Mouse (Mus musculus) forebrain, embryonic 15.5 days (tissue): ENCODE measurements around the gene Macrod1. TPM values are rescaled to one million over a fixed set of nuclear protein-coding genes. Genes with fewer than 3 reads are reported as not detected.
A peak's percentile ranks its signal among the peaks of the same experiment; 100 is the strongest.

Source experiments
- ATAC-seq: fragments of 200-750 bp; cut with Nextera tagmentation; replicated peaks from 2 replicates; pipeline ENCODE4 v1.8.0; 2017; ENCODE audit warnings: mild to moderate bottlenecking, moderate TSS enrichment, moderate library complexity
- H3K27ac ChIP-seq: fragments of 300-500 bp; sonication (generic); replicated peaks from 2 replicates; pipeline ENCODE4 v1.5.1; 2015; ENCODE audit warnings: mild to moderate bottlenecking, inconsistent platforms
- H3K27me3 ChIP-seq: fragments of 300-500 bp; sonication (generic); 2 replicates; pipeline ENCODE4 v1.6.1; 2015; ENCODE audit warnings: inconsistent platforms
- H3K36me3 ChIP-seq: fragments of 300-500 bp; sonication (generic); 2 replicates; pipeline ENCODE4 v1.6.1; 2015; ENCODE audit warnings: mild to moderate bottlenecking, inconsistent platforms
- H3K4me1 ChIP-seq: fragments of 300-500 bp; sonication (generic); 2 replicates; pipeline ENCODE4 v1.6.1; 2015; ENCODE audit warnings: inconsistent platforms
- H3K4me2 ChIP-seq: fragments of 300-500 bp; sonication (generic); replicated peaks from 2 replicates; pipeline ENCODE4 v1.6.1; 2015; ENCODE audit warnings: mild to moderate bottlenecking, inconsistent platforms
- H3K4me3 ChIP-seq: fragments of 300-500 bp; sonication (generic); 2 replicates; pipeline ENCODE4 v1.5.1; 2015; ENCODE audit warnings: mild to moderate bottlenecking, inconsistent platforms
- H3K9ac ChIP-seq: fragments of 300-500 bp; sonication (generic); replicated peaks from 2 replicates; pipeline ENCODE4 v1.6.1; 2015; ENCODE audit warnings: mild to moderate bottlenecking, inconsistent platforms
- H3K9me3 ChIP-seq: fragments of 300-500 bp; sonication (generic); 2 replicates; pipeline ENCODE4 v1.6.1; 2016; ENCODE audit warnings: inconsistent platforms
- WGBS: fragments of 180-500 bp; shearing (Covaris S2); methylation state at CpG from one replicate; pipeline ENCODE4 v1.1.7; 2015; ENCODE audit warnings: mixed read lengths; 5-methylcytosine and 5-hydroxymethylcytosine counted together
- polyA plus RNA-seq: library from polyadenylated mRNA; unstranded; fragments of >200 nt; fragmentation: Nextera tagmentation; extraction: Ambion mirVana; gene quantifications from 2 replicates; pipeline ENCODE4 v1.2.1, GENCODE M21; 2015

Macrod1 gene
- polyA plus RNA-seq, 1 experiment from 2014 or later = 6.0 TPM

DNA sequence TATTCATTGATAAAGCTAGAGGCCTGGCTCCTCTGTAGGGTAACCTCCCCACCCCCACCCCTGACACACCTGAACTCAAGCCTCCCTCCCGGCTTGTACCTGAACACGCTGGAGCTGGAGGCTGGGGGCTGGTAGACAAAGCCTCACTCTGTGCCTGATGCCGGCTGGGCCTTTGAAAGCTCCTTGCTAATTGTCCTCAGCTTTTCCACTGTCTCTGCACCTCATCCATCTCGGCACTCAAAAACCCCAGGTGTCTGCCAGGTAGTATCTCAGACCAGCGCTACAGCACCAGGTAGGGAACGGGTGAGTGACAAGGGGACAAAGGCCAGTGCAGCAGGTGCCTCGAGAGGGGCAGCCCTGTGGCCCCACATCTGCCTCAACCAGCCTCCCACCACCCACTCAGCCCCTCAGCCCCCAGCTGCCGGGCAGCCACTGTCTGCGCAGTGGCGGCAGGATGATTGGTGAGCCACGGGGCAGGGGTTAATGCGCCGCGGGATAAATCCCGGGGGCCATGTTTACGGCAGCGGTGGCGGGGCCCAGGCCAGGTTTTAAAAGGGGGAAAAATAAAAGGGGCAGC lies 129.2 kb downstream of the Macrod1 start:
- no peak overlapping the region for H3K4me3 ChIP-seq
- no peaks in the 10 kb centered on the region for H3K27me3 ChIP-seq
- peaks cover 51% of the 10 kb centered on the region for H3K4me1 ChIP-seq
- H3K27ac ChIP-seq = no peak overlapping the region
- no peak overlapping the region for H3K4me2 ChIP-seq
- 11% methylated on average over 18 of the region's 18 CpGs for WGBS
- ATAC-seq = no peak
- H3K9me3 ChIP-seq = no peaks in the 10 kb centered on the region
- H3K9ac ChIP-seq = 0 out of 2 replicates have a peak overlapping the region, but pooled peaks have one; percentile 8
- H3K36me3 ChIP-seq = no peaks in the 10 kb centered on the region

DNA sequence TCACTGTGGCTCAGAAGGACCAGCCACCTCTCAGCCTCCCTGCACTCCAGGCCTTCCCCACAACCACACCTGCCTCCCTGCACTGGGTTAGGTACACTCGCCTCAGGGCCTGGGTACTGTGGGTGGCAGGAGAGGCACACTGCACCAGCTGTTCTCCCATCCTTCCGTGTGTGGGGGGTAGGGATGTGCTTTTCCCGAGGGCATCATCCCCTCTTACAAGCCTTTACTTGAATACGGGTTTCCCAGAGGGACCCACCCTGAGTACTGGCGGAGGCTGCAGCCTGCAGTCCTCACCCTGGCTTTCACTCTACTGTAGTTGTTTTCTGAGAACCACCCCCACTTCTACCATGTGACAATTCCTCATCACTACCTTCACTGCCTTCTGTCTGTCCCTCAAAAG lies 130.5 kb downstream of the Macrod1 start:
- Histone ChIP-seq H3K4me1 (peaks cover 52% of the 10 kb centered on the region), H3K36me3 (no peaks in the 10 kb centered on the region), H3K4me3 (no peak overlapping the region), H3K4me2 (no peak overlapping the region), H3K27ac (no peak overlapping the region), H3K27me3 (no peaks in the 10 kb centered on the region), H3K9me3 (no peaks in the 10 kb centered on the region), H3K9ac (no peak overlapping the region)
- no peak for ATAC-seq
- 54% methylated on average over 5 of the region's 5 CpGs for WGBS

DNA sequence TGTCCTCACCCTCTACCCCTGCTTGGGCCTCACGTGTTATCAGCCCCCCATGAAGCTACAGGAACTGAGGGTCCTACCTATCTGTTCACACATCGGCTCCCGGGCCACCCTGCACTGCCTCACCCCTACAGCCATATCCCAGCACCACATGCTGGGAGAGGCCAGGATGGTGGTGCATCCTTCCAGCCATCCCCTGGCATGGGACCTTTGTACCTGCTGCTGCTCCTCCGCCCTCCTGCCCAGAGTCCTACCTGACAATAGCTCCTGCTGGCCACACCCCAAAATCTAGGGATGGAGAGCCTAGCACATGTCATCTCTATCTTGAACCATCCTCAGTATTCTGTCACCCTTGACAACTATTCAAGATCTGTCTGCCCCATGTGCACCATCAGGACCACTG lies 132.4 kb downstream of the Macrod1 start:
- Histone ChIP-seq H3K36me3 (no peaks in the 10 kb centered on the region), H3K9ac (no peak overlapping the region), H3K27ac (no peak overlapping the region), H3K27me3 (no peaks in the 10 kb centered on the region), H3K4me2 (no peak overlapping the region), H3K4me3 (no peak overlapping the region), H3K9me3 (no peaks in the 10 kb centered on the region), H3K4me1 (peaks cover 47% of the 10 kb centered on the region)
- 81% methylated on average over 4 of the region's 4 CpGs for WGBS
- ATAC-seq = no peak

DNA sequence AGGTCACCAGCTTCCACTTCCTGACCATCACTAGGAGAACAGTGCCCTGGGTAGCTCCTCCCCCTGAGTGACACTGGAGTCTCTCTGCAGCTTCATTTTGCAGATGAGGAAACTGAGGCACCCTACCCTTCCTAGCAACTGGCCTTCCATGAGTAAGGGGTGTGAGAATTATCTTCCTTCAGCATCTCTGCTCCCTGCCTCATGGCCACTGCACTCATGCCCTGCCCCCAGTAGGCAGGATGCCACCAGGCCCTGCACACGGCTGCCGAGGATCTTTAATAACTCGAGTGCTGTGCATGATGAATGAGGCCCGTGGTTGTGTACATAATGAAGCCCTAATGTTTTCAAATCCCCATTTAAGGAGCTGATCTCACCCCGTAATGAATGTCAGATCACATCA lies 134.4 kb downstream of the Macrod1 start:
- no peaks in the 10 kb centered on the region for H3K36me3 ChIP-seq
- 16% methylated on average over 5 of the region's 5 CpGs for WGBS
- H3K4me2 ChIP-seq = no peak overlapping the region
- H3K4me1 ChIP-seq = peaks cover 35% of the 10 kb centered on the region
- H3K9ac ChIP-seq = no peak overlapping the region
- ATAC-seq = no peak
- H3K4me3 ChIP-seq = no peak overlapping the region
- no peak overlapping the region for H3K27ac ChIP-seq
- H3K27me3 ChIP-seq = no peaks in the 10 kb centered on the region
- H3K9me3 ChIP-seq = no peaks in the 10 kb centered on the region

DNA sequence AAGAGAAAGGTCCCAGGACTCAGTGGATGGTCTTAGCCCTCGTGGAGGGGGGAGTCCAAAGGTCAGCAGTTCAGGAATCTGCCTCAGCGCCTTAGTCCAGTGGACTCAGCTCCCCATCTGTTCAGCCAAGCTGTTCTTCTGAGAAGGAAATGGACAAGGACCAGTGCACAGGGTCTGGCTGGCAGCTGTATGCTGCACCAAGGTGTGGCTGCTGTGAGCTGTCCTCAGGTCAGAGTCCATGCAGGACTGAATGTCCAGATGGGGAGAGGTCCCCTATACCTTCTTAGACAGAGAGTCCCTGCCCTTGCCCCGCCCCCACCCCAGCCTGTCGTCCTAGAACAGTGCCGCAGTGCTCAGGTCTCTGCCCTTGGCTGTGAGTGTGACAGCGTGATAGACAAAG lies 135.0 kb downstream of the Macrod1 start:
- Histone ChIP-seq H3K4me3 (no peak overlapping the region), H3K4me2 (no peak overlapping the region), H3K27ac (no peak overlapping the region), H3K9ac (no peak overlapping the region), H3K9me3 (no peaks in the 10 kb centered on the region), H3K36me3 (no peaks in the 10 kb centered on the region), H3K27me3 (no peaks in the 10 kb centered on the region), H3K4me1 (peaks cover 32% of the 10 kb centered on the region)
- 54% methylated on average over 6 of the region's 6 CpGs for WGBS
- no peak for ATAC-seq

DNA sequence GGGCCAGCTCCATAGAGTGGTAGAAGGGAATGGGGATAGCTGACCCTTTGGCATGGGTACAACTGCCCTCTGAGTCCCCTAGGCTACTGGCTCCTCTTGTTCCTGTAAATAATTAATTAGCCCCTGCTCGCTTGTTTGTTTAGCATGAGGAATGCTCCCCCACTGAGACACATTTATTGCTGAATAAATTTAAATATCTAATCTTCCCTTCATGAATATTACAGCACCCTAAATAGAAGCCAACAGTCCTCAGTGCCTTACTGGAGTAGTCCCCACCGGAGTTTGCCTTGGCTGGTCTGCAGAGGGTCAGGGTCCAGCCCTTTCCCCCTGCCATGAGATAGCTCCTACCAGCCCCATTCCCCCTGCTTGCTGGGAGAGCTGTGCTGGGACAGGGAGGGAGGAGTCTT lies 136.0 kb downstream of the Macrod1 start:
- Histone ChIP-seq H3K4me1 (peaks cover 32% of the 10 kb centered on the region), H3K9me3 (no peaks in the 10 kb centered on the region), H3K27me3 (no peaks in the 10 kb centered on the region), H3K4me2 (no peak overlapping the region), H3K9ac (no peak overlapping the region), H3K27ac (no peak overlapping the region), H3K4me3 (no peak overlapping the region), H3K36me3 (no peaks in the 10 kb centered on the region)
- WGBS = 6% methylated on average over 2 of the region's 2 CpGs
- ATAC-seq = peak; percentile 36; the same call in 1 of the 2 replicates

DNA sequence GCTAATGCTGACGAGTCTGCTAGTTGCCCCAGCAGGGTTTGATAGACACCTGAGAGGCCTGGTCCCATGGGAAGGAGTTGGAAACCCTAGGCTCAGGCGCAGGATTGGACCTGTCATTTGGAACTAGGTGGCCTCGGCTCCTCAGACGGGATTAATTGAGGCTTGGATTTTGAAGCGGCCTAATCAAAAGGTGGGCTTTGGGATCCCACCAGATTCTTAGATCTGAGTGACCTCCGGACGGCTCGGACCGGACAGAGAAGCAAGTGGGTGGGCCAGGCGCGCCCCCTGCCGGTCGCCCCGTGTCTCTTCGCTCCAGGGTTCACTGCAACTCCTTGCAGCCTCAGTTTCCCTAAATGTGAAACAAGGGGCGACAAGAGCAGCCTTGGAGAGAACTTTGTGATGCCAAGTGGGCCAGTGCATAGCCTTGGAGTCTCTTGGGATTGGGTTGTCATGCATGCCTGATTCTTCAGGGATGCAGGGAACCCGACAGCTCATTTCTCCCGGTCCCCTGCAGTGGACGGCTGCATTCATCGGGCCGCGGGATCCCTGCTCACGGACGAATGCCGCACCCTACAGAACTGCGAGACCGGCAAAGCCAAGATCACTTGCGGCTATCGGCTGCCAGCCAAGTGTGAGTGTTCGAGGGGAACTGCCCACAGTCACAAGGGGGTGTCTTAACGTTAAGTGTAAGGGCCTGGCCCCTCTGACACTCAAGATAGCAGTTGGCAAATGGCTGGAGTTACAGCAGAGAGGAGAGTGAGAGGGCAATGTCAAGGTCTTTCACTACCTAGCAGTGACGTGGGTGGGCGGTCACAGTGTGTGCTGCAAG lies 139.5 kb downstream of the Macrod1 start:
- H3K4me2 ChIP-seq = no peak overlapping the region
- no peaks in the 10 kb centered on the region for H3K9me3 ChIP-seq
- H3K27ac ChIP-seq = no peak overlapping the region
- no peak for ATAC-seq
- H3K9ac ChIP-seq = no peak overlapping the region
- no peak overlapping the region for H3K4me3 ChIP-seq
- 14% methylated on average over 33 of the region's 33 CpGs for WGBS
- H3K36me3 ChIP-seq = peaks cover 30% of the 10 kb centered on the region
- no peaks in the 10 kb centered on the region for H3K27me3 ChIP-seq
- H3K4me1 ChIP-seq = peaks cover 23% of the 10 kb centered on the region

DNA sequence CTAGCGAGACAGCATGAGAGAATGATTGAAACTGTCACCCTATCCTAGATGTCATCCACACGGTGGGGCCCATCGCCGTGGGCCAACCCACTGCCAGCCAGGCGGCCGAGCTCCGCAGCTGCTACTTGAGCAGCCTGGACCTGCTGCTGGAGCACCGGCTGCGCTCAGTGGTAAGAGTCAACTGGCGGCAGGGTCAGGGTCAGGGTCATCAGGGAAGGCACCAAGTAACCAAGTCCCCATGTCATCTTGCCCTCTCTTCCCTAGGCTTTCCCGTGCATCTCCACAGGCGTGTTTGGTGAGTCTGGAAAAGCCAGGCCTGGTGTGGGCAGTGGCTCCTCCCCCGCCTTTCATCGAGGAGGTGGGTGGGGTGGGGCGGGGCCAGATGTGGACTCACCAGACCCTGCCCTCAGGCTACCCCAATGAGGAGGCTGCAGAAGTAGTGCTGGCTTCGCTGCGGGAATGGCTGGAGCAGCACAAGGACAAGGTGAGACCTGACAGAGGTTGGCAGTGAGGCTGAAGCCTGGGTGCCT lies 140.2 kb downstream of the Macrod1 start:
- Histone ChIP-seq H3K9me3 (no peaks in the 10 kb centered on the region), H3K4me2 (no peak overlapping the region), H3K27ac (no peak overlapping the region), H3K4me1 (peaks cover 16% of the 10 kb centered on the region), H3K36me3 (peaks cover 36% of the 10 kb centered on the region), H3K4me3 (no peak overlapping the region), H3K9ac (no peak overlapping the region), H3K27me3 (no peaks in the 10 kb centered on the region)
- ATAC-seq = 0 out of 2 replicates have a peak, but pooled peaks have one; percentile 17
- 14% methylated on average over 17 of the region's 17 CpGs for WGBS

DNA sequence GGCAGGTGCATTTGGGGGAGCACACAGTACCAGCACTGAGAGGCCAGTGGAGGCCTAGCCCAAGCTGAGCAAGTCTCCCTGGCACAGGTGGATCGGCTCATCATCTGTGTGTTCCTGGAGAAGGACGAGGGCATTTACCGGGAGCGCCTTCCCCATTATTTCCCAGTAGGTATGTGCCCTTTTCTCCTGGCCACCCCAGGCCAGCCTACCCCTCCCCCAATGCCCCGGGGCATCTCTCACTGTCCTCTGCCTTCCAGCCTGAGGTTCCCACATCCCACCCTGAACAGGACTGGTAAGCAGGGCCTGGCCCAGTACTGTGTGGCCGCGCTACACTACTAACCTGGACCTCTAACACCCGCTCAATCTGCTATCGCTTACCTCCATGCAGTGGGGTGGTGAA lies 140.8 kb downstream of the Macrod1 start:
- 0 out of 2 replicates have a peak, but pooled peaks have one; percentile 5 for ATAC-seq
- Histone ChIP-seq H3K27ac (no peak overlapping the region), H3K27me3 (no peaks in the 10 kb centered on the region), H3K9me3 (no peaks in the 10 kb centered on the region), H3K4me2 (no peak overlapping the region), H3K36me3 (peaks cover 39% of the 10 kb centered on the region), H3K9ac (no peak overlapping the region), H3K4me1 (peaks cover 9% of the 10 kb centered on the region), H3K4me3 (no peak overlapping the region)
- WGBS = 77% methylated on average over 9 of the region's 9 CpGs

DNA sequence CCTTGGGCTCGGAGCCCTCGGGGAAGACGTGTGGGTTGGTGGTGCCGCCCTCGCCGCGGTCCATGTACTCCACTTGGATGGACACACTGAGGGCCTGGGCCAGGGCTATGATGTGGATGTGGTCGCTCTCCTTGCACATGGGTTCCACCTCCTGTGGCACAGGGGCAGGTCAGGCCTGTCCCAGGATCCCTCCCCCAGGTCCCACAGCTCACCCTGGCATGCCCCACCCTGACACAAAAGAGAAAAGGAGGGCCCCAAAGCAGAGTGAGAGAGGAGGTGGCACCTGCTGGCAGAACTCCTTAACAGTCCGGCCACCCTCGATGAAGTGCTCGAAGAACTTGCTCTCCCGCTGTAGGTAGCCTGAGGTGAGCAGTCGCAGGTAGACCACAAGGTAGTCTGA lies 142.5 kb downstream of the Macrod1 start:
- peaks cover 55% of the 10 kb centered on the region for H3K36me3 ChIP-seq
- H3K4me3 ChIP-seq = no peak overlapping the region
- H3K27me3 ChIP-seq = no peaks in the 10 kb centered on the region
- H3K9me3 ChIP-seq = no peaks in the 10 kb centered on the region
- H3K27ac ChIP-seq = no peak overlapping the region
- peaks cover 5% of the 10 kb centered on the region; the same call in 1 of the 2 replicates for H3K4me1 ChIP-seq
- no peak overlapping the region for H3K4me2 ChIP-seq
- no peak overlapping the region for H3K9ac ChIP-seq
- ATAC-seq = no peak
- 94% methylated on average over 13 of the region's 13 CpGs for whole genome bisulfite sequencing

DNA sequence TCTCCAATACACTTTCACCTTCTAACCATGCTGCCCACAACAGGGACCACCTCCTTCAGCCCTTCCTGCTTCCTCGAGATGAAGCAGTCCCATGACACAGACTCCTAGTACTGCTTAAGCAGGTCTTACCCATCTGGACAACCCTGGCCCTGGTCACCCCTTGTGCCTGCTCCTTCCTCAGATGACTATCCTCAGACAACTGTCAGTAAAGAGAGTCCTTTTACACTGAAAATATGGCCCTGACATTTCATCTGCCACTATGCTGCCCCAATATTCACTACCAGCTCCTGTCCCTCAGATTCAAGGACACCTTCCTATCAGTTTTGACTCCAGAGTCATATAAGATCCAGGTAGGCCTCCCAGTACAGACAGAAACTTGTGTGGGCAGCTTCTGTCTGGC lies 143.8 kb downstream of the Macrod1 start:
- Histone ChIP-seq H3K4me2 (no peak overlapping the region), H3K9me3 (no peaks in the 10 kb centered on the region), H3K9ac (no peak overlapping the region), H3K36me3 (peaks cover 58% of the 10 kb centered on the region), H3K27me3 (no peaks in the 10 kb centered on the region), H3K4me1 (peaks cover 19% of the 10 kb centered on the region), H3K27ac (no peak overlapping the region), H3K4me3 (no peak overlapping the region)
- ATAC-seq = no peak
- 61% methylated on average over 1 of the region's 1 CpGs for WGBS

DNA sequence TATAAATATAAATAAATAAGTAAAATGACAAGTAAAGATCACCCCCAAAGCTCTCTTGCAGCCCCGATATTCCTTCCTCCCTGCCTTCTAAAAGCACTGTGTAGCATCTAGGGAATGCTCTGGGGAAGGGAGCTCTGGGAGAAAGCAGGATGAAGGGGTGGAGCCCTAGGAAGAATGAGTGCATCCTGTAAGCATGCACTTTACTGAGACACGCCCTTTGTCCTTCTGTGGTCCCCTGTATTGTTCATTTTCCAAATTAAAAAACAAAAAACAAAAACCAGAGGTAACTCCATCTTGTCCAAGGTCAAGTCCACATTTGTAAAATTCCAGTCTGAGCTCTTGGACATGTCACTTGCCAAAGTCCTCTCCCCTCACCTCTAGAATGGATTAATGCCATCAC lies 148.3 kb downstream of the Macrod1 start:
- H3K27ac ChIP-seq = no peak overlapping the region

More for the DNA sequence above, 148.3 kb downstream of the Macrod1 start:
- 68% methylated on average over 2 of the region's 2 CpGs for WGBS
- peaks cover 40% of the 10 kb centered on the region for H3K36me3 ChIP-seq
- no peaks in the 10 kb centered on the region for H3K9me3 ChIP-seq
- peak overlapping the region; percentile 80 for H3K9ac ChIP-seq
- no peaks in the 10 kb centered on the region for H3K27me3 ChIP-seq
- peaks cover 28% of the 10 kb centered on the region for H3K4me1 ChIP-seq
- peak overlapping the region; percentile 76 for H3K4me3 ChIP-seq
- no peak for ATAC-seq
- peak overlapping the region; percentile 88 for H3K4me2 ChIP-seq
